Mouse (Mus musculus): ENCODE measurements around the gene Dennd4c. TPM values are rescaled to one million over a fixed set of nuclear protein-coding genes. Genes with fewer than 3 reads are reported as not detected.

Gene Dennd4c
- total RNA-seq (2023) = 37.2 TPM

DNA sequence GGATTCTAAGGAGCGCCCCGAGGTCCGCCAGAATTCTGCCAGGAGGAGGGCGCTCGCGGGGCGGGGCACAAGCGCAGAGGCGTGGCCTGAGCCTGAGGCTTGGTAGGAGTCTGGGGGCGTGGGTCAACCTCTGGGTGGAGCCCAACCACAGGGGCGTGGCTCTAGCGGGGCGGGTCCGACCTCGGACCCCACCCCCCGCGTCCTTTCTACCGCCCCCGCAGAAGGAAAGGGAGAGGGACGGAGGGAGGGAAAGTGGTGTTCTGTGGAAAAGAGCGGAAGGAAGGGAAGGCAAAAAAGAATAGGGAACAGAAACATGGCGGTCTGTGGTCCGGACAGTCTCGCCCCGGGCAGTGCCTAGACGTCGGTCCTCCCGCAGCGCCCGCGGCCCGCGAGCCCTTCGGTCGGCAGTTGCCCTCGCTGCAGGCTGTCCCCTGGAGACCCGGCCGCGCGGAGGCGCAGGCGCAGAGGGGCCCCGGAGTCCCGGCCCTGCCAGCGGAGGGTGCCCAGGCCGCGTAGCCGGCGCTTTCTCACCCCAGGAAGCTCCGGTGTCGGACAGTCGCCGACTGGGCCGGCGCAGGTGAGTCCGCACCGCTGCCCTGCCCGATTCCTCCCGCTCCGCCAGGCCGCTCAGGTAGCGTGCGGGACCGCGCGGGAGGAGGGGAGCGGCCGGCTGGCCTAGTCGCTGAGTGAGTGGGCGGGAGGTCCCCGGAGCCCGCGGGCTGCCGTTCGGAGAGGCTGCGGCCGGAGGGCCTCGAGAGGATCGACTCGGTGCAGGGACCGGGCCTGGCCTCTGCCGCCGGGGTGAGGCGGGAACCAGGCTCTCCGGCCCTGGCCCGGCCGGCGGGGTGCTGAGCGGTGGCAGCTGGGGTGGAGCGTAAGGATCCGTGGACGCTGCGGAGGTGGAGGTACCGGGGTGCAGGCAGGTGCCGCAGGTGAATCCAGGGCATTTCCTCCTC lies at the start of gene Dennd4c:
Gene Dennd4c, plus strand, starts transcription at position 220 of the 956 bp plus-strand sequence.

DNA sequence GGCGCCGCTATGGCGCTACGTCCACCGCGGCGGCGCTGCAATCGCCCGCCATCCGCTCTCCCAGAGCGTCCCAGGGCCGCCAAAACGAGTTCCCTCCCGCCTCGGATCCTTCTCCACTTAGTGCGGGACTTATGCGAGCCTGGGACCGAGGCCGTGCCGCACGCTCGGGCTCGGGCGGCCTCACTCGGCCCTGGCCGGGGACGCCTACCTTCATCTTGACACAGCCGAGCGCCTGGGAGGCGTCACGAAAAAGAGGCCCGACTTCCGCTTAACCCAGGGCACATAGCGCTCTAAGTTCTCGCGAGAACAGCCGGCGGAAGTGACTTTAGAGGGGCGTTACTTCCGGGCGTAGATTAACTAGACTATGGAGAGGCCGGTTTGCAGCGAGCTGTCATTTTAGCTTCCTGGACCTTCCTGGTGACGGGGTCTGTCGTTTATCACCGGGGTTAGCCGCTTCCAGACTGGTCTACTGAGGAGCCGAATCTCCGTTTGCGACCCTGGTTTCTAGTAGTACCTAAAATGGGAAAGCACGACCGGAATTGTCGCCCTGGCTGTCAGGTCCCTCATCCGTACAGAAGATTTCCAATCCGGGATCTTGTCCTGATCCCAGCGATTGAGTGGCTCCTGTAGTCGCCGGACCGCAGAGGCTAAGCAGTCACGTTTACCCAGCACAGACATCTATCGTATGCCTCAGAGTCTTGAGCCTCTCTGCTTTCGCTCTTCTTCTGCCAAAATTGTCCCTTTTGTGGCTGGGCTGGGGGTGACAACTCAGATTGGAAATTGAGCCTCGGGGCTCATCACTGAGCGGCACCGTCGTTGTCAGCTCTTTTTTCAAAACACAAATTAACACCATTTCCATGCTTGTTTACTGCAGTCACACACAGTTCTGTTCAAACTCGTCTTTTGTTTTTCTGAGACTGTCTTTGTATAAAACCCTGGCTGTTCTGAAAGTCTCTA lies 109.0 kb downstream of the Dennd4c start, which contains the start of gene Rps6:
Gene Rps6, minus strand, starts transcription at position 300 of the 957 bp plus-strand sequence.

GRCm38 (mm10) chr4:86874146-86874847 lies 125.9 kb downstream of the Dennd4c start, which contains the start of gene Acer2:
TSS of gene Acer2 (plus strand) at chr4:86874396.

Other genes with a start within 250 kb of the Dennd4c start
- gene Saxo1, start 190.2 kb upstream of the Dennd4c start, total RNA-seq (2023) = not detected
- 46.7 TPM for gene Rraga, start 172.9 kb upstream of the Dennd4c start, total RNA-seq (2023)
- gene Haus6, start 136.5 kb upstream of the Dennd4c start, total RNA-seq (2023) = 19.1 TPM
- 8.8 TPM for gene Plin2, start 78.5 kb upstream of the Dennd4c start, total RNA-seq (2023)
- 2,292 TPM for gene Rps6, start 108.9 kb downstream of the Dennd4c start, total RNA-seq (2023)
- 5.1 TPM for gene Acer2, start 125.8 kb downstream of the Dennd4c start, total RNA-seq (2023)

Data from CD4-positive naive resting alpha-beta T cell, adult 57 days (primary cell).